Mouse (Mus musculus): ENCODE data around the gene Lasp1. TPM values are rescaled to one million over a fixed set of nuclear protein-coding genes. Genes with fewer than 3 reads are reported as not detected.

The Lasp1 gene
- polyA plus RNA-seq (2012; ENCODE audit: insufficient read depth, insufficient read length, missing spikeins), result 56.3 and 58.1 TPM in 2 replicates

DNA sequence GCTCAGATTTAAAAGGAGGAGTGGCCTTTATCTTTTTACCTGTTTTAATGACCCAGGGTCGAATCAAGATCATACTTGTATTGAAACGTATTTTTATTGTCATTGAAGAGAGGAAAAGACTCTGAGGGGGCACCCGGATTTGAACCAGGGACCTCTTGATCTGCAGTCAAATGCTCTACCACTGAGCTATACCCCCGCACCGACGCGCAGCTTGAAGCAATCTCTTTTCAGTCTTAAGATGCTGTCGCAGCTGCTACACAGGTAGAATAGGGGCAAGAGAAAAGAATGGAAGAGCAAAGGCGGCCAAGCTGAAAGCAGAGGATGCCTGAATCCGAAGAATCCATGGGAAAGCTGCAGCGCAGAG lies at the start of gene Lasp1:
Gene Lasp1 (plus strand): TSS at position 219 of the 364 bp plus-strand sequence.
- peak within 1 kb of the TSS; percentile 99 for H3K4me3 ChIP-seq (ENCODE audit: insufficient read depth, low read depth, low read length)
- H3K27ac ChIP-seq (replicated peaks; ENCODE audit: low read depth, low read length), result peak within 1 kb of the TSS; percentile 96
- H3K4me1 ChIP-seq (ENCODE audit: control insufficient read depth, insufficient read depth, insufficient read length, low read length), result peaks cover 12% of the 10 kb centered on the region

GRCm38 (mm10) chr11:97753277-97753676 lies 45.5 kb upstream of the Lasp1 start:
- Histone ChIP-seq H3K4me3 (ENCODE audit: insufficient read depth, low read depth, low read length) (no peak overlapping the region), H3K4me1 (ENCODE audit: control insufficient read depth, insufficient read depth, insufficient read length, low read length) (no peaks in the 10 kb centered on the region), H3K27ac (replicated peaks; ENCODE audit: low read depth, low read length) (no peak overlapping the region)

DNA sequence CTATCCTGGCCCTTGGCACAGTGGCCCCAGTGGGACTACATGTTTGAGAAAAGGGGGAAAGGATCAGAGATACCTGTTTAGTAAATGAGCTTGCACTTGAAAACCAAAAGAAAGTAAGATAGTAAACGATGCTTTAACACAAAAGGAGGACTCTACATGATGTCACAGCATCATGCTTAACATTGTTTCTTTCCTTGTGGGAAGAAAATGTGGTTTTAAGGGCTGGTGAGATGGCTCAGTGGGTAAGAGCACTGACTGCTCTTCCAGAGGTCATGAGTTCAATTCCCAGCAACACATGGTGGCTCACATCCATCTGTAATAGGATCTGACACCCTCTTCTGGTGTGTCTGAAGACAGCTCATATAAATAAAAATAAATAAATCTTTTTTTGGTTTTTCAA lies 40.7 kb upstream of the Lasp1 start:
- no peak overlapping the region for H3K27ac ChIP-seq (replicated peaks; ENCODE audit: low read depth, low read length)
- H3K4me3 ChIP-seq (ENCODE audit: insufficient read depth, low read depth, low read length), result no peak overlapping the region
- no peaks in the 10 kb centered on the region for H3K4me1 ChIP-seq (ENCODE audit: control insufficient read depth, insufficient read depth, insufficient read length, low read length)

DNA sequence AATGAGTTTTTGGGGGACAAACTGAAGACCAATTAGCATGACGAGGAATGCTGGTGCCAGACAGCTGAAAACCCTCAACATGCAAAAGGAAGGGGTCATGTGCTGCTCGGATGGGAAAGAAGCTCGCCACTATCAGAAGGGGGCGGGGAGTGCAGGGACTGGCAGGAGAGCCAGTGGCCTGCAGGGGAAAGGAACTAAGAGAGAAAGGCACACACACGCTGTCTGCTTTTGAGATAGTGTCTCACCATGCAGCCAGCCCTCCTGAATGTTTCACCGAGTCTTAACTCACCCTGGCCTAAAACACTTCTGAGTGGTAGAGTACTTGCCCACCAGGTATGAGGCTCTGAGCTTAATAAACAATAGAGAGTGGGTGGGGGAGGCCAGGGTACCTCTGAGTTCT lies 39.9 kb upstream of the Lasp1 start:
- Histone ChIP-seq H3K4me3 (ENCODE audit: insufficient read depth, low read depth, low read length) (no peak overlapping the region), H3K4me1 (ENCODE audit: control insufficient read depth, insufficient read depth, insufficient read length, low read length) (no peaks in the 10 kb centered on the region), H3K27ac (replicated peaks; ENCODE audit: low read depth, low read length) (no peak overlapping the region)

DNA sequence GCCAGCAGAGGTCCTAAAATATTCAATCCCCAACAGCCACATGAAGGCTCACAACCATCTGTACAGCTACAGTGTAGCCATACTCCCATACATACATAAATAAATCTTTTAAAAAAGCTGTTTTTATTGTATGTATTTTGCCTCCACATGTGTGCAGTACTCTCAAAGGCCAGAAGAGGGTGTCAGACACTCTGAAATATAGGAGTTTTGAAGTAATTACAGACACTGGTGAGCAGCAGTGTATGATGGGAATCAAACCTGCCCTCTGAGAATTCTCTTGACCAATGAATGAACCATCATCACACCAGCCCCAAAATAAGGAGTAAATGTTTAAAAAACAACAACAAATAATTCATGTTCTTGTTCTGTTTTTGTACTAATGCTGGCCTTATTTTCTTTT lies 37.2 kb upstream of the Lasp1 start:
- no peak overlapping the region for H3K27ac ChIP-seq (replicated peaks; ENCODE audit: low read depth, low read length)
- peaks cover 8% of the 10 kb centered on the region; the same call in 1 of the 2 replicates for H3K4me1 ChIP-seq (ENCODE audit: control insufficient read depth, insufficient read depth, insufficient read length, low read length)
- H3K4me3 ChIP-seq (ENCODE audit: insufficient read depth, low read depth, low read length), result no peak overlapping the region

GRCm38 (mm10) chr11:97766154-97766881 lies 32.5 kb upstream of the Lasp1 start, which contains the start of gene Cwc25:
TSS of gene Cwc25 (minus strand) at chr11:97766556.
- Histone ChIP-seq H3K4me3 (ENCODE audit: insufficient read depth, low read depth, low read length) (peak within 1 kb of the TSS; percentile 84), H3K27ac (replicated peaks; ENCODE audit: low read depth, low read length) (peak within 1 kb of the TSS; percentile 93), H3K4me1 (ENCODE audit: control insufficient read depth, insufficient read depth, insufficient read length, low read length) (peaks cover 8% of the 10 kb centered on the region; the same call in 1 of the 2 replicates)

DNA sequence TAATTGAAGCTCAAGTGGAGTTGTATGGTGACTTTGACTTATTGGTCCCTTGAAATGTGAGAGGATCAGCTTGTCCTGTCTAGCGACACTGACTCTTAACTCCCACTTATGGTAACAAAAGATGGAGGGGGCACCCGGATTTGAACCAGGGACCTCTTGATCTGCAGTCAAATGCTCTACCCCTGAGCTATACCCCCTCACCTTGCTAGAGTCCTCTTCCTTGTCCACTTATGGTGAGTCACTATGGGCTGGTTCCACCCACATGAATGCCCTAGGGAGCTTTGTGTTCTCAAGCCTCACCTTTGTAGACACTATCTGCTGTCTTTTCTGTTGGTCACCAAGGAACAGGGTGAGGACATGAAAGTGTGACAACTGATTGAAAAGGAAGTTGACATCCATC lies 29.1 kb upstream of the Lasp1 start:
- no peak overlapping the region for H3K27ac ChIP-seq (replicated peaks; ENCODE audit: low read depth, low read length)
- peaks cover 6% of the 10 kb centered on the region; the same call in 1 of the 2 replicates for H3K4me1 ChIP-seq (ENCODE audit: control insufficient read depth, insufficient read depth, insufficient read length, low read length)
- H3K4me3 ChIP-seq (ENCODE audit: insufficient read depth, low read depth, low read length), result no peak overlapping the region

DNA sequence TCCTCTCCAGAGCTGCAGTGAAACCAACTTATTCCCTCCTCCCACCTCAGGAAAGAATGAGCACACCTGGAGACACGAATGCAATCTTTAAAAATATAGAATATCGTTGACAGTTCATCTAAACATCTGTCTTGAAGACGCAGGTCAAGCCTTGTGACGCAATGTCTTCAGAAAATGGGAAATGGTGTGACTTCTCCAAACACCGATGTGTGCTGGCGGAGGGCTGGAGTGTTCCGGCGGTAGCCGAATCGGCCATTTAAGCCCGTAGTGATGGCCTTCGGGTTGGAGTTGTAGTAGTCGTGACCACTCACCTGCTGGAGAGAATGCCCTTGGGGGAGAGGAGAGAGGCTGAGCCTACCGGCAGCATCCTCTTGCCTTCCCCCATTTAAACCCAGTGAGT lies 27.4 kb upstream of the Lasp1 start:
- Histone ChIP-seq H3K4me3 (ENCODE audit: insufficient read depth, low read depth, low read length) (no peak overlapping the region), H3K27ac (replicated peaks; ENCODE audit: low read depth, low read length) (no peak overlapping the region), H3K4me1 (ENCODE audit: control insufficient read depth, insufficient read depth, insufficient read length, low read length) (no peaks in the 10 kb centered on the region)

DNA sequence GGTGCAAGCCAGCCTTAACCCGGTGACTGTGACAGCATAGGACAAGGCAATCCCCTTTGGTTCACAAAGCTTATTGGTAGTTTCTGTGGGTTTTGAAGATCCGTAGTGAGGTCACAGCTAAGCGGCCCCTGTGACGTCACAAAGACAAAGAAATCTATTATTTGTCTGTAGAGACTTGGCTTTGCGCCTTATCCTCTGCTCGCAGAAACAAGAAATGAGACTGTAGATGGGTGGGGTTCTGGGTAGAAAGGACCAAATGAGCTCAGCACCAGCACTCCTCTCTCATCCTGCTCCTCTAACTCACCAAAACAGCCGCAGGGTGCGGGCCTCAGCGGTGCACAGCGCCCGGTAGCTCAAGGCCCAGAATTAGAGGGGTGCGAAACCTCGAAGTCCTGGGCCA lies 23.6 kb upstream of the Lasp1 start:
- H3K4me1 ChIP-seq (ENCODE audit: control insufficient read depth, insufficient read depth, insufficient read length, low read length), result no peaks in the 10 kb centered on the region
- H3K4me3 ChIP-seq (ENCODE audit: insufficient read depth, low read depth, low read length), result no peak overlapping the region
- no peak overlapping the region for H3K27ac ChIP-seq (replicated peaks; ENCODE audit: low read depth, low read length)

DNA sequence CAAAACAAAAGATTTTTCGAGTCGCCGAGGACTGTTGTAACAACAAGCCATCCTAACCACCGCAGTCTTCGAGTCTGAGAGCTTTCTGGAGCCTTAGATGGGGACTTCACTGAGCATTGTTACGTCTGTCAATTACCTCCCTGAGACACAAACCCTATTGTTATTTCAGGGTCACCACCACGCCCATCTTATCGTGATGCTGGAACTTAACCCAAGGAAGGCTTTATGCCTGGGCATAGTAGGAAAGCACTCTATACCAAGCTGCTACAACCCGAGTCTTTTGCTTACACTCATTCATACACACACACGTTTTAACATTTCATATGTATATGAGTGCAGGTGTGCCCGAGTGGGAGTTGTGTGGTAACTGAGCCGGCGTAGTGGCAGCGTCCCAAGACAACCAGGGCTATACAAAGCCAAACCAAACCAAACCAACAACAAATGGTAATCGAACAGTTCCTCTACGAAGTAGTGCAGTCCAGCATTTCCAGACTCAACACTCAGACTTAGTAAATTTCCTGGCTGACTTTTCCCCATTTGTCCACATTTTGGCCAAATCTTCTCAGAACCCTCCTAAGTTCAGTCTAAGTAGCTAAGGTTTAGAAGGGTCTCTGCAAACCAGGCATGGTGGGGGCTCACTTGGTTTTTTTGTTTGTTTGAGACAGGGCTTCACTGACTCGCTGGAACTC lies 22.8 kb upstream of the Lasp1 start, which contains the start of gene 1700001P01Rik:
Gene 1700001P01Rik (minus strand): TSS at position 111 of the 689 bp plus-strand sequence.
- Histone ChIP-seq H3K4me1 (ENCODE audit: control insufficient read depth, insufficient read depth, insufficient read length, low read length) (no peaks in the 10 kb centered on the region), H3K4me3 (ENCODE audit: insufficient read depth, low read depth, low read length) (no peak within 1 kb of the TSS), H3K27ac (replicated peaks; ENCODE audit: low read depth, low read length) (no peak within 1 kb of the TSS)

- Histone ChIP-seq H3K27ac (replicated peaks; ENCODE audit: low read depth, low read length) (no peak overlapping the region), H3K4me3 (ENCODE audit: insufficient read depth, low read depth, low read length) (no peak overlapping the region), H3K4me1 (ENCODE audit: control insufficient read depth, insufficient read depth, insufficient read length, low read length) (no peaks in the 10 kb centered on the region)
These were observed 22.2 kb upstream of the Lasp1 start for GRCm38 (mm10) chr11:97776497-97777128.

- H3K27ac ChIP-seq (replicated peaks; ENCODE audit: low read depth, low read length), result no peak overlapping the region
- no peak overlapping the region for H3K4me3 ChIP-seq (ENCODE audit: insufficient read depth, low read depth, low read length)
These were observed 21.7 kb upstream of the Lasp1 start for GRCm38 (mm10) chr11:97777129-97777529.

DNA sequence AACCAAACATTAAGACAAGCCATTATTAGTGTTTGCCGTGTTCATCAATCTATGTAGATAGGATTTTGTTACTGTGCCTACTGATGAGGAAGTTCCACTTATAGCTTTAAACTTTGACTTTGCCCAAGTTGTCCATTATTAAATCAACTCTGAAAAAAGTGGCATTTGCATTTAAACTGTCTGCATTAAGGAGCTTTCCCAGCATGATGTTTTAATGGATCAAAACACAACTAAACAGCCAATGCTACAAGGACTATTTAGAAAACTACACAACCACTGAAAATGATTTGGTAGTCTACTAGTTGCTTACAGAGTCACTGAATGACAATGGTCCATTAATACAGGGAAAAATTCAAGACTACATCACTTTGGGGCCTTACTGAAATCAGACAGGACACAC lies 19.9 kb upstream of the Lasp1 start:
- Histone ChIP-seq H3K4me3 (ENCODE audit: insufficient read depth, low read depth, low read length) (no peak overlapping the region), H3K27ac (replicated peaks; ENCODE audit: low read depth, low read length) (no peak overlapping the region), H3K4me1 (ENCODE audit: control insufficient read depth, insufficient read depth, insufficient read length, low read length) (no peaks in the 10 kb centered on the region)

More at GRCm38 (mm10) chr11:97777129-97777529, 21.7 kb upstream of the Lasp1 start:
- no peaks in the 10 kb centered on the region for H3K4me1 ChIP-seq (ENCODE audit: control insufficient read depth, insufficient read depth, insufficient read length, low read length)

- H3K4me3 ChIP-seq (ENCODE audit: insufficient read depth, low read depth, low read length), result peak overlapping the region; percentile 70; the same call in 1 of the 2 replicates
- no peaks in the 10 kb centered on the region for H3K4me1 ChIP-seq (ENCODE audit: control insufficient read depth, insufficient read depth, insufficient read length, low read length)
- no peak overlapping the region for H3K27ac ChIP-seq (replicated peaks; ENCODE audit: low read depth, low read length)
These were observed 18.7 kb upstream of the Lasp1 start for GRCm38 (mm10) chr11:97779968-97780701.

DNA sequence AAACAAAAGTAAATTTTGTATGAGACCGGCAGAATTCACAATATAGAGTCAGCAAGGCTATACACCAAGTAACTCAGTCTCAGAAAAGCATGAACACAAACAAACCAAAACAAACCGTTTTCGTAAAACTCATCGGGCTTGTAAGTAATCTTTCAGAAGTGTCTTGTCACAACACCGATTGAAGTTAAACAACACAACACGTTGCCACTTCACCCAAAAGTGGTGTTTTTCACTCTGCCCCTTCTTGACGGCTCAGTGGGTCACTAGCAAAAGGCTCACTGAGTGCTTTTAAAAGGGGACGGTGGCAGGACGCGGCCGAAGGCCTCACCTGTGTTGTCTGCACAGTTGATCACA lies 17.3 kb upstream of the Lasp1 start:
- peak overlapping the region; percentile 70 for H3K4me3 ChIP-seq (ENCODE audit: insufficient read depth, low read depth, low read length)
- no peak overlapping the region for H3K27ac ChIP-seq (replicated peaks; ENCODE audit: low read depth, low read length)
- no peaks in the 10 kb centered on the region for H3K4me1 ChIP-seq (ENCODE audit: control insufficient read depth, insufficient read depth, insufficient read length, low read length)
